Mouse (Mus musculus) mouse trophoblast stem cell (cell line): ENCODE data around the gene Cdk2ap1.
"Not testable (repeated sequence)": the region's sequence is repeated elsewhere in the genome, so short reads cannot be mapped to it uniquely, and the experiment has no call there.

ENCODE experiments used
- in situ Hi-C, 2 experiments: fragments of 300-500 bp; cut with MseI, MboI; formaldehyde crosslinking; loops; 2 replicates in 1 of 2; 3 replicates in 1 of 2; pipeline ENCODE4 v1.15.1; 2025

Cdk2ap1 gene

DNA sequence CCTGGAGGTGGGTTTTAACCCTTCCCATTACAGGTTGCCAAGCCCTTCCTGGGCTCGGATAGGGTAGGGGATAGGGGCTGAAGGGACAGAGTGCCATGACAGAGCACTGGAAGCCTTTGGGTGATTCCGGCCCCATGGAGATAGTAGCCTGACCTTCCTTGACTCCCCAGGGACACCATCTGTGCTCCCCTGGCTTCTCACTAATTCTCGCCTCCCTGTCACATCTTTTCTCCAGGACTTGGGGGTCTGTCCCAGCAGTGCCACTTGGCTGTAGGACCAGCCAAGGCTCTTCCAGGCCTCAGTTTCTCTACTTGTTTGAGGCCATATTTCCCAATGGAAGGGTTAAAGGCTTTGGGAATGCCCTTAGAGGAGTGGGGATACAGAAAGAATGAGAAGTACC is 11.3 kb downstream of the Cdk2ap1 start:
- in situ Hi-C loops: no loop called here

DNA sequence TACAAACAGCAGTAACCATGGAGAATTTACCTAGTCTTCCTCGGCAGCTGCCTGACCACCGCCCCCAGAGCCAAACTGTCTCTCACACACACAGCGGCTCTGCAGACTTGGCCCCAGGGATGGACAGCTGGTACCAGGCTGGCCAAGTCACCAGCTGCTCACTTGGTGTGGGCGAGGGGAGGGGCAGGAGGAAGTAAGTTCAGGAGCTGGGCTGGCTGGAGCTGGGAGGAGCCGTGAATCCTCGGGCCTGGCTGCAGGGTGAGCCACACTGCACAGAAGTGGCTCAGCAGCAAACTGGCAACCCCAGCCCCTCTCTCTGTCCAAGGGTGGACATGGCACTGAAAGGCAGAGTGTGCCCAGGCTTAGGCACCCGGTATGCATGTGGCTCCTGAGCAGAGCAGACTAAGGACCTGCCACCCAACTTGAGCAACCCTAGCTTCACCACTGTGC is 11.7 kb downstream of the Cdk2ap1 start:
- in situ Hi-C loops: no loop called here

DNA sequence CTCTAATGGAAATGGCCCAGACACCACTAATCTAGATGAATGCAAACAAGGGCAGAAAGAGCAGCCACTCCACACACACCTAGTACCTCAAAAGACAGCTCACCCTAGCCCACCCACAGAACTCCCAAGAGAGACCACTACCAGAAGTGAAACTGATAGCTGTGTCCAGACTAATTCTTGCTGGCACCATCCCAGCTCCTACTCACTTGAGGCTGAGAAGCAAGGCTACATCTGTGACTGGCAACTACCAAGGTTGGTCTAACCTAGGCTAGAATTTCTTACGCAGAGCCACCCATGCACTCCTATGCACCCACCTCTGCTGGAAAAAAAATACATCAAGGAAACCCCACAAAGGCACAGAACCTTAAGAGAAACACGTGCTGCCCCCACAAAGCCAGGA is 12.5 kb downstream of the Cdk2ap1 start:
- in situ Hi-C loops: no loop called here

DNA sequence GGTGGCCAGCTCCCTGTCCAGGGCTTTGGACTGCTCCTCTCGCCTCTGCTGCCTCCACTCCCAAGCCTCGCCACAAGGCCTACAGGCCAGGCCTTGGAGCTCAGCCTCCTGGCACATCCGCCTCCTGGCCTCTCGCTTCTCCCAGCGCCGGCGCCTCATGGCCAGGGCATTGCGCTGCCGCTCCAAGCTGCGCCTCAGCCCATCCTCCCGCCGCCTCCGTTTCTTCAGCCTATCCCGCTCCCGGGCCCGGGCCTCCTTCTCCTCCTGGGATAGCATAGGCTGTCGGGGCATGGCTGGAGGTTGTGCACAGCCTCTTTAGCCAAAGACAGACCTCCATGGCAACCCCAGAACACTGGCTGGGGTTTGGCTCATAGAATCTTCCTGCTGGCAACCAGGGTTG is 13.7 kb downstream of the Cdk2ap1 start:
- in situ Hi-C loops: no loop called here

DNA sequence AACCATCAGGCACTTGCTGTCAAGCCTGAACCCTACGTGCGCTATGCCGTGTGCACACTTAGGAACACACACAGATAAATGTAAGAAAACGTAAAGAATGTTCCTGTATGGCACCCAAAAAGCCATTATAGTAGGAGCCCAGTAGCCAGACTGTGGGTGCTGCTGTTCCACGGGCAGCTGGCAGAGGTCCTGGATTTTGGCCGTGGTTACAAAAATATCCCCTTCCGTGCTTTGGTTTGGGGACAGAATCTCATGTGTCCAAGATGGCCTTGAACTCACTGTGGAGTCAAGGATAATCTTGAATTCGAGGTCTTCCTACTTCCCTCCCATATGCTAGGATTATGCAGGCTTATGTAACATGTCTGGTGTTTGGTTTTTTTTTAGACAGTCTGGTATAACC is 20.0 kb downstream of the Cdk2ap1 start:
- in situ Hi-C loops: no loop called here

DNA sequence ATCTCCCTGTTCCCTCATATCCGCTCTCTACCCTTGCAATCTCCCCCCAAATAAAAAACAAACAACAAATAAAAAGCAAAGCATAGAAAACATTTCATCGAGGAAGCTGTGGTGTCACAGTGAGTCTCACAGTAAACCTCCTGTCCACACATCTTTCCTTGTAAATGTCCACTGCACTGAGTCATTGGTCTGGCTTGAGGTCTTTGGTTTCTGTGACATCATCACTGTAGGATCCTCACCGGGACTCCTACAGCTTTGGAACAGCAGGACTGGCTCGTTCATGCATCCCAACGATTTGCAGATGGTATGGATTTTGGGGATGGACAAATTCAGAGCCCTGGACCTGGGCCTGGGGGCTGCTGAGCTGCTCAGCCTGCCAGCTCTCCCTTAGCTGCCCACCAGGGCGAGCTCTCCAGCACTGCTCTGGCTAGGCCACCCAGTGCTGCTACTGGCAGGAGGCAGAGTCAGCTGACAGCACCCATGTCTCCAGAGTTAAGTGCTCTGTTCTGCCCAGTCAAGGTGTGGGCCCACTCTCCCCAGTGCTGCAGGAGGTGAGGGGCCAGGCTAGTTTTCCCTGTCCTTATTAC is 21.0 kb downstream of the Cdk2ap1 start:
- in situ Hi-C loops: not testable (repeated sequence)

DNA sequence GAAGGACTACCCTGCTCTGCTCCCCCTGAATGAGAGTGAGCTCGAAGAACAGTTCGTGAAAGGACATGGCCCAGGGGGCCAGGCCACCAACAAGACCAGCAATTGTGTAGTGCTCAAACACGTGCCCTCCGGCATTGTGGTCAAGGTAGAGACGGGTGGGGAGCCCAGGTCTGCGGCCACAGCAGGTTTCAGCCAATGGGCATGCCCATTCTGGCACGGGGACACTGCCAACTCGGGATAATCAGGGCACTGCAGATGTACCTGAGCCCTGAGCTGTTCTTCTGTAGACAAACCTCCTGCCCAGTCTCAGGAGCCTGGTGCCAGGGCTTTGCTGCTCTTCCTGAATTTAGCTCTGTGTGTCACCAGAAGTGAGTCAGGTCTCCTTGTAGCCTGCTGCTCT is 24.1 kb downstream of the Cdk2ap1 start:
- in situ Hi-C loops: no loop called here

DNA sequence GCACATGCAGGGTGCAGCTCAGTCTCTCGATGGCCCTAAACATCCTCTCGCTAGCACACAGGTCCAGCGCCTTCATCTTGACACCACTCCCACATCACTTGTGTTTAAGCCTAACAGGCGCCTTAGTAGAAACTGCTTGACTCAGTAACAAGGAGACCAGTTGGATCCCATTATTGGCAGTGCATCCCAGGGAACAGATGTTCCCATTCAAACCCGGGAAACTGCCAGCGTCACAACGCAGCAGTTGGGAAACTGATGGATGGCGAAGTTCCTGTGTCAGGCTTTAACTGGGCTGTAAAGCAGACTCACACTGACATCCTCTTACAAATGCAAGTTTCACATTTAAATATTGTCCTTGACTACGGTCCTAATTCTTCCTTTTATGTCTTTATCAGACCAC is 25.0 kb downstream of the Cdk2ap1 start:
- in situ Hi-C loops: no loop called here

DNA sequence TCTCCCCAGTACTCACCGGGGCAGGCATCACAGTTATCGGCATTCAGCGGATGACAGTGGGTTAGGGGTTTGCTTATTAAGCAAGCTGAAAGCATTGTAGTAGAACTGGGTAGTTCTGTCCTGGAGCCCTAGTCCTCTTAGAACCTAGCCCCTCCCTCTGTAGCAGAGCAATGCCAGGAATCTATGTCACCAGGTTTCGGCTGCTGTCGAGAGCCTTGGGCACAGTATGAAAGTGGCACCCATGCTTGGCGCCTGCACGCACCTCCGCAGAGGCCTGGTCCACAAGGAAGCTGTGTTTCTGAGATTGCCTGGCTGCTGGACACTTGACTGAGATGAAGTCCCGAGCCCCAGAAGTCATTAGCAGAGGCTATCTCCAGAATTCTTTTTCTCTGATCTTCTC is 25.8 kb downstream of the Cdk2ap1 start:
- in situ Hi-C loops: no loop called here

DNA sequence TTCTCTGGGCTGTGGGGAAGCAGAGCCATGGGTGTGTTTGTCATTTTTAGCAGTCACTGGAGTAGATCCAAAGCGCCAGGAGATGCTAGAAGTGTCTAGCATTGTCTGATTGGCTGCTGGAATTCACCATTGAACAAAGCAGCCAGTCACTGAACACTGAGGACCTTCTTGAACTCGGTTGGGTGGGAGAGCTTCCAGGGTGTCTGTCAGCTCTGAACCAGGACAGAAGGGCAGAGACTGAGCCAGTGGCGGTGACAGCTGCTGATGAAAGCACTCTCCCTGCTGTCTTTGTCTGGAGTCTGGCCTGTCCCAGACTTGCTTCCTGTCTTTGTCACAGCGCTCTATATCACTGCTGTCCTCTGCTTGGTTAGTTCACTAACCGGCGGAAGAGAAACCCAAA is 28.5 kb downstream of the Cdk2ap1 start:
- in situ Hi-C loops: no loop called here

DNA sequence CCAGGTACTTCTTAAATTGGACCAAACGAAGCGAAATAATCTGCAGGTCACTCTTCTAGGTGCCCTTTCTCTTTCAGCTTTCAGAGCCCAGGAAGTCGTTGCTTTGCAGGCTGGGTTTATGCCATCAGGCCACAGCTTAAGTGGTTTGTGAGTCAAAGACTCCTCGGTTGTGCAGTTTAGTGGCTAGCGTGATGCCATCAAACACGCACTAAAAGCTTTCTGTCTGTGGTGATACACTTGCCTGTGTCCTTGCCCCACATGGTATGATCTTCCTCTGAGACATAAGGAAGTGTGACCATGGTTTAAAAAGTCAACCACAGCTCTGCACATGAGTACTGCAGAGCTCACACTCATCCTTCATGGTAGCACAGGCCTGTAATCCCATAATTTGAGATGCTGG is 32.8 kb downstream of the Cdk2ap1 start:
- in situ Hi-C loops: no loop called here

DNA sequence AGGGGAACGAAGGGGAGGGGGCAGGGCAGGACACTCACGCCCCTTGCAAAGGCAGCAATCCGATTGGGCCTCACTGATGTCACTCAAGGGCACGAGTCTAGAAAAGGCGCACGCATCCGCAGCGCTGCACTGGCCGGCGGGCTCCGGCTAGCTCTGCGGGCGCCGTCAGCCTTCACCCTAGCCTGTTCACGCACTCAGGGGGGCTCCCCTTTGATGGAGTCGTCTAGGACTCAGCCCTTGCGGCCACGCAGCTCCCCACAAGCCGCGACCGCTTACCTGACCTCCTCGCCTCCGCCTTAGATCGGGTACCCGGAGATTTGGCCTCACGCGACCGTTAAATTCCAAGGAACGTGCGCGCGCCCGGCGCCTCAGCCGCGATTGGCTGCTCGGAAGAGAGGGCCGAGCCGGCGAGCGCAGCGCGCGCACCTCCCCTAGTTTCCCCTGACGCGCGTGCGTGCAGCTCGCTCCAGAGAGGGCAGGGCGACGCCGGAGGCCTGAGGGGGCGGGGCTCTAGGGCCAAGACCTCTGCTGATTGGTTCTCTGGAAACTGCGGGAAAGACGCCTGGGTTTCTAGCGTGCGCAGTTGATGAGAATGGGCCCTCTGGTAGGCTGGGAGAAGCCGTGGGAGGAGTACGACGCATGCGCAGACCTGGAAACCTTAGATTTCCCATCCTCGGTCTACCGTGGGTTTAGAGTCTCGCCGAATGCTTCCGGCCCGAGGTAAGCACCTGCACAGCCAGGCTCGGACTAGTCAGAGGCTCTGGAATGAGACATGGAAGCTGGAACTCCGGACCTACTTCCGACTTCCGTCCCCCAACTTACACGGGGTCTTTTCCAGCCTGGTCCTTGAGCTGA is 35.1 kb downstream of the Cdk2ap1 start, which contains the start of the genes Mphosph9 and 2810006K23Rik:
Mphosph9 (minus strand) TSS at position 463 of the 855 bp plus-strand sequence.
2810006K23Rik (plus strand) TSS at position 580 of the 855 bp plus-strand sequence.
- in situ Hi-C loops: no loop called here

DNA sequence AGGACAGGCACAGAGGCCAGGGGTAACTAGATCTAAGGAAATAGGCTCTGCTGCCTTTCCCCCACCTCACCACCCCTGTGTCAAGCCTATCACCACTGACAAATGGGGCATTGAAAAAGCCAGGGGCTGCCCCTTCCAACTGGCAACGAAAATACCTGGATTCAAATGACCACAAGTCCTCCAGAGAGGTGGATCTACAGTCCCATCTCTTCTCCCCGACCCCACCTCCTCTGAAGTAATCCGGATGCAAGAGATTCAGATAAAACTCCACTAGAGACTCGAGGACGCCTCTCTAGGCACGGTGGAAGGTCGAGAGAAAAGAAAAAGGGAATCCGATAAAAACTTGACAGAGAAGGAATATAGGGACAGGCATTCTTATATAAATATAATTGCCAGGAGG is 36.1 kb downstream of the Cdk2ap1 start:
- in situ Hi-C loops: no loop called here

DNA sequence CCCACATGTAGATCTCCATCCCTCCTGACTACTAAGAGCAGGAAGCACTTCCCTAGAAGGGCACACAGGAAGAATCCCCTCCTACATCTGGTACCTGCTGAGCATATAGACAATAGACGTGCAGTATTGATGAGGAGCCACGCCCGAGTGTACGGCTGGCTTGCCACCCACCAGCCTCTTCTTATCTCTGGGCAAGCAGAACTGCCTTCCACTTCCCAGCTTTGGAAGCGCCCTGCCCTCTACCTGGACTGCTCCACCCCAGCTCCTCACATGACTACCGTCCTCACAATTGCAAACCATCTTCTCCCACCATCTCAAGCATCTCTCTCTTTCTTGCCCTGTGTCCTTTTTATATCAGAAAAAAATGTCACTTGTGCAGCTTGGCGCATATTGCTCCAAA is 45.2 kb downstream of the Cdk2ap1 start:
- in situ Hi-C loops: no loop called here

DNA sequence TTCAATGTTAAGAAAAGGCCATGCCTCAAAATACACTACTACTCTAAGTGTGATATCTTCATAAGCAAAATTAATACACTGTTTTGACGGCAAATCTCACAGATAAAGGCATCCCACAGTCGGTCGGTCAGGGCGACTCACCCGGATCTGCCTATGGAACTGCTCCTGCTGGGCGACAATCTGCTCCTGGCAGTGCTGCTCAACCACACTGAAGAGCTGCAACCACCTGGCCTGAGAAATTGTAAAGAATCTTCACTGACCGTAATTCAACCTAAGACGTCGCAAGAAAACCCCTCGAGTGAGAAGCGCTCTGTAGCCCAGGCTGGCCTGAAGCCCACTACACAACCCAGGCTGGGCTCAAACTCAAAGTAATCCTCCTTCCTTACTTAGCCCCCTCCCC is 46.9 kb downstream of the Cdk2ap1 start:
- in situ Hi-C loops: no loop called here

DNA sequence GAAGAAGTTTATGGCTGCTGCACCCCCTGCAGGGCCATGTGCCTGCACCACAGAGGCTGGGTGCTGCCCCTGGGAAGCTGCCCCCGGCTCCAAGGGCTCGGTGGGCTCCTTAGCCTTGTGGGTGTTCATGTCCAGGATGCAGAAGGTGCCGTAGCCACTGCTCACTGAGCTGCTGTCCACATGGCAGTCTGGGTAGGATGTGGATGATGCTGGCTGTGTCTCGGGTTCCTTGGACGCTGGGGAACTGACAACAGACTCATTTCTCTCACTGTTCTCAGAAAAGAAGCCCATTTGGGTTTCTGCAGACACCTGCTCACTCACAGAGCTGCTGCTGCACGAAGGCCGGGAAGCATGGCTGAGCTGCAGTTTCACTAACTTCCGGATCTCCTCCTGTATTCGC is 47.4 kb downstream of the Cdk2ap1 start:
- in situ Hi-C loops: no loop called here

DNA sequence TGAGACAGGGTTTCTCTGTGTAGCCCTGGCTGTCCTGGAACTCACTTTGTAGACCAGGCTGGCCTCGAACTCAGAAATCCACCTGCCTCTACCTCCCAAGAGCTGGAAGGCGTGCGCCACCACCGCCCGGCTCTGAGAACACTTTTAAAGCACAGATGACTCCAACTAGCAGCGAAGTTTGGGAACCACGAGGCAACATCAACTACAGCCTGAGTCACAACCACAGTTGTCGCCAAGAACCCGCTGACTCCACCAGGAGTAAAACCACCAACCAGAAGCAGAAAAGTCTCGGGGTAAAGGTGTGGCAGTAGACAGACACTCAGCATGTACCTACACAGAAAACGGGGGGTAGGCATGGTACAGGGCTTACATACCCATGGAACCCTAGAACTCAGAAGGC is 52.8 kb downstream of the Cdk2ap1 start:
- in situ Hi-C loops: no loop called here

DNA sequence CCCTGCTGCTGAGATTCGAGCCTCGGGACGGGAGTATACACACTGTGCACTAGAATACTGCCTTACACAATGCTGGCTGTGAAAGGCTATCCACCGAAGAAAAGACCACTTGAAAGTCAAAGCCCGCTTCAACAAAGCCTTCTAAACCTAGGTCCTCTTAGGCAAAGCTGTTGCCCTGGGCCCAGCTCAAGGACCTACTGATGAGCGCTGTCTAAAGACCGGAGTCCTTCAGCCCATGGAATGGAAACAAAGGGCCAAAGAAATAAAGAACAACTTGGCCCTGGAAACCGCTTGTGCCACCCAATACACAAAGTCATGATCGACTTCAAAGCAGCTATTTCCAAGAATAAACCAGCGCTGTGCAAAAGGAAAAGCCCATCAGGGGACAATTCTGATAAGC is 53.7 kb downstream of the Cdk2ap1 start:
- in situ Hi-C loops: no loop called here

DNA sequence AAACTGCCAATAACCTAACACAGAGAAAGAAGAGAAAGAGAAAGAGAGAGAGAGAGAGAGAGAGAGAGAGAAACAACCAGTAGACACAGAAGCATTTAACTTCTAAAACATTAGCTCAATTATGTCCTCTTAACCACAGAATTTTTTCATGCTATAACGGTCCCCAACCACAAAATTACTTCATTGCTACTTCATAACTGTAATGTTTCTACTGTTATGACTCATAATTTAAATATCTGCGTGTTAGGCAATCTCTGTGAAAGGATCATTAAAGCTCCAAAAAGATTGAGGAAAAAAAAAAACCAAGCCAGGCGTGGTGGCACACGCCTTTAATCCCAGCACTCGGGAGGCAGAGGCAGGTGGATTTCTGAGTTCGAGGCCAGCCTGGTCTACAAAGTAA is 60.0 kb downstream of the Cdk2ap1 start:
- in situ Hi-C loops: not testable (repeated sequence)

DNA sequence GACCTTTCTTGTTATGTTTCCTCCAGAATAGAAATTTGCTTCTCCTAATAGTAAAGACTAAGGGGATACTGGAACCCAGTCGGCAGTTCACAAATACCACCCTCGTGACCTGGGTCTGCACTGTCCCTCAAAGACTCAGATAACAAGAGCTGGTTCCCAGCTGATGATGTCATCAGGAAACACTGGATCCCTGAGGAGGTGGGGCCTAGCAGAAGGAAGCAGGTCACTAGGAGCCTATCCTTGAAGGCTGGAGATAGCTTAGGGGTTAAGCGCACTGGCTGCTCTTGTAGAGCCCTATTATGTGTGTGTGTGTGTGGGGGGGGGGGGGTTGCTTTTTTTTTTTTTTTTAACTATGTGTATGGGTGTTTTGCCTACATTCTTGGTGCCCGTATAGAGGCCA is 62.8 kb downstream of the Cdk2ap1 start:
- in situ Hi-C loops: no loop called here

DNA sequence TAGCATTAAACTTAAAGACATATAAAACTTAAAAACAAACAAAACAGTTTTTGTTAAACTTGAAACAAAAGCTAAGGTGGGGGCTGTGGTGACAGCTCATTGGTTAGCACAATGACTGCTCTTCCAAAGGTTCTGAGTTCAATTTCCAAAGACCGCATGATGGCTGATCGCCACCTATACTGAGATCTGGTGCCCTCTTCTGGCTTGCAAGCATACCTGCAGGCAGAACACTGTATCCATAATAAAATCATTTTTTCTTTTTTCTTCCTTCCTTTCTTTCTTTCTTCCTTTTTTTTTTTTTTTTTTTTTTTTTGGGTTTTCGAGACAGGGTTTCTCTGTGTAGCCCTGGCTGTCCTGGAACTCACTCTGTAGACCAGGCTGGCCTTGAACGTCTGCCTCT is 63.6 kb downstream of the Cdk2ap1 start:
- in situ Hi-C loops: loop anchor here (10.0 kb wide), 2 partner anchors 135 to 145 kb away; no protein-coding TSS in a partner anchor

DNA sequence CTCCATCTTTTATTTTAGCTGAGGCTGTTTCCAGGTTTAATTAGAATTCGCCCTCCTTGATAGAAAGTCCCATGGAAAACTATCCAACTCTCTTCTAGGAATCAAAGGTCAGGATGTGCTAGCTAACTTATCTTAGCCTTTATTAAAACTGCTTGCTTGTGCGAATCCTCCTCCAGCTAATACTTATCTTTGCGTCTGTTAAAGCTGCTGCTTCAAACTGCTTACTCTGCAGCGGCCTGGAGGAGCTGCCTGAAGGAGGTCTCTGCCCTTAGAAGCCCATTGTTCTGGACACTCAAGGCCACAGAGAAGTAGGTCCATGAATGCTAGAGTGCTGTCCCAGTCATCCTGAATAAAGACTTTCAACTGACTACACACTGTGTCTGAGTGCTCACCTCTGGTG is 66.4 kb downstream of the Cdk2ap1 start:
- in situ Hi-C loops: loop anchor here (10.0 kb wide), 2 partner anchors 132 to 142 kb away; no protein-coding TSS in a partner anchor
